Mouse (Mus musculus): ENCODE data around the gene Lrig1. TPM values are rescaled to one million over a fixed set of nuclear protein-coding genes. Genes with fewer than 3 reads are reported as not detected.

Lrig1 gene
- total RNA-seq, 2 experiments from 2014 or later: 27.4 to 31.8 TPM

Small RNA genes lying within 50 kb of the gene (microRNA-seq; reads per million reads assigned to microRNA genes)
- 0 to 0.50 reads per million in 2 experiments for gene Mir7041

Other genes starting within 250 kb of the Lrig1 start
- gene Slc25a26, start 199.8 kb downstream of the Lrig1 start, total RNA-seq (2021): 10 to 100 TPM; 14.4 to 17.2 TPM

Measured in left cerebral cortex, postnatal 25 days (tissue).